Mouse (Mus musculus): ENCODE data around the gene Krtap1-4. TPM values are rescaled to one million over a fixed set of nuclear protein-coding genes. Genes with fewer than 3 reads are reported as not detected.
"Not testable (repeated sequence)": the region's sequence is repeated elsewhere in the genome, so short reads cannot be mapped to it uniquely, and the experiment has no call there.

Gene Krtap1-4
- polyA plus RNA-seq (2014; fragmentation: Nextera tagmentation; extraction: Ambion mirVana) = not detected in 2 replicates

- H3K4me2 ChIP-seq (ENCODE audit: low read length) = no peak within 1 kb of the TSS
- ATAC-seq (ENCODE audit: low FRiP score, low TSS enrichment) = no peak
- 79% methylated on average over 5 of the region's 5 CpGs for WGBS
- H3K9me3 ChIP-seq (ENCODE audit: control insufficient read depth, low read length) = no peaks in the 10 kb centered on the region
- no peaks in the 10 kb centered on the region for H3K36me3 ChIP-seq (ENCODE audit: control insufficient read depth, insufficient read depth, low read length)
- H3K4me3 ChIP-seq (replicated peaks; ENCODE audit: low read depth, low read length) = no peak within 1 kb of the TSS
- H3K27ac ChIP-seq (replicated peaks; ENCODE audit: low read depth, low read length) = no peak within 1 kb of the TSS
- H3K27me3 ChIP-seq (ENCODE audit: control insufficient read depth, insufficient read depth, low read length) = no peaks in the 10 kb centered on the region
- H3K9ac ChIP-seq (replicated peaks; ENCODE audit: low read length) = no peak within 1 kb of the TSS
- H3K4me1 ChIP-seq (ENCODE audit: control insufficient read depth, insufficient read depth, low read length) = no peaks in the 10 kb centered on the region
- DNase-seq = no peak
Observed at GRCm38 (mm10) chr11:99583245-99583704, at the start of gene Krtap1-4. Gene Krtap1-4, minus strand, starts transcription at chr11:99583654.

- H3K4me2 ChIP-seq (ENCODE audit: low read length) = no peak overlapping the region
- no peak overlapping the region for H3K4me3 ChIP-seq (replicated peaks; ENCODE audit: low read depth, low read length)
- no peak for ATAC-seq (ENCODE audit: low FRiP score, low TSS enrichment)
- no peak overlapping the region for H3K27ac ChIP-seq (replicated peaks; ENCODE audit: low read depth, low read length)
- WGBS = 84% methylated on average over 3 of the region's 3 CpGs
- H3K9me3 ChIP-seq (ENCODE audit: control insufficient read depth, low read length) = no peaks in the 10 kb centered on the region
- no peaks in the 10 kb centered on the region for H3K36me3 ChIP-seq (ENCODE audit: control insufficient read depth, insufficient read depth, low read length)
- no peaks in the 10 kb centered on the region for H3K4me1 ChIP-seq (ENCODE audit: control insufficient read depth, insufficient read depth, low read length)
- no peak for DNase-seq
- no peak overlapping the region for H3K9ac ChIP-seq (replicated peaks; ENCODE audit: low read length)
- no peaks in the 10 kb centered on the region for H3K27me3 ChIP-seq (ENCODE audit: control insufficient read depth, insufficient read depth, low read length)
Observed at GRCm38 (mm10) chr11:99630890-99631289, 47.4 kb upstream of the Krtap1-4 start.

GRCm38 (mm10) chr11:99628138-99628537, 44.7 kb upstream of the Krtap1-4 start, which contains the start of gene Krtap4-1:
Gene Krtap4-1, minus strand, starts transcription at chr11:99628238.
- WGBS = 85% methylated on average over 4 of the region's 4 CpGs

GRCm38 (mm10) chr11:99620335-99620734, 36.9 kb upstream of the Krtap1-4 start, which contains the start of gene Gm11562:
Gene Gm11562, minus strand, starts transcription at chr11:99620435.
- H3K27ac ChIP-seq (replicated peaks; ENCODE audit: low read depth, low read length) = no peak within 1 kb of the TSS
- no peaks in the 10 kb centered on the region for H3K9me3 ChIP-seq (ENCODE audit: control insufficient read depth, low read length)
- H3K4me2 ChIP-seq (ENCODE audit: low read length) = no peak within 1 kb of the TSS
- H3K9ac ChIP-seq (replicated peaks; ENCODE audit: low read length) = no peak within 1 kb of the TSS
- WGBS = 90% methylated on average over 2 of the region's 2 CpGs
- H3K4me1 ChIP-seq (ENCODE audit: control insufficient read depth, insufficient read depth, low read length) = no peaks in the 10 kb centered on the region
- no peaks in the 10 kb centered on the region for H3K36me3 ChIP-seq (ENCODE audit: control insufficient read depth, insufficient read depth, low read length)
- DNase-seq (no peak), ATAC-seq (ENCODE audit: low FRiP score, low TSS enrichment) (no peak)
- H3K4me3 ChIP-seq (replicated peaks; ENCODE audit: low read depth, low read length) = no peak within 1 kb of the TSS
- no peaks in the 10 kb centered on the region for H3K27me3 ChIP-seq (ENCODE audit: control insufficient read depth, insufficient read depth, low read length)

More at GRCm38 (mm10) chr11:99628138-99628537, 44.7 kb upstream of the Krtap1-4 start, which contains the start of gene Krtap4-1:
- no peak for ATAC-seq (ENCODE audit: low FRiP score, low TSS enrichment)
- Histone ChIP-seq H3K9me3 (ENCODE audit: control insufficient read depth, low read length) (no peaks in the 10 kb centered on the region), H3K36me3 (ENCODE audit: control insufficient read depth, insufficient read depth, low read length) (no peaks in the 10 kb centered on the region), H3K4me3 (replicated peaks; ENCODE audit: low read depth, low read length) (no peak within 1 kb of the TSS), H3K4me1 (ENCODE audit: control insufficient read depth, insufficient read depth, low read length) (no peaks in the 10 kb centered on the region), H3K4me2 (ENCODE audit: low read length) (no peak within 1 kb of the TSS), H3K27me3 (ENCODE audit: control insufficient read depth, insufficient read depth, low read length) (no peaks in the 10 kb centered on the region), H3K27ac (replicated peaks; ENCODE audit: low read depth, low read length) (no peak within 1 kb of the TSS), H3K9ac (replicated peaks; ENCODE audit: low read length) (no peak within 1 kb of the TSS)
- no peak for DNase-seq

- H3K27ac ChIP-seq (replicated peaks; ENCODE audit: low read depth, low read length) = no peak within 1 kb of the TSS
- DNase-seq (no peak), ATAC-seq (ENCODE audit: low FRiP score, low TSS enrichment) (no peak)
- H3K4me3 ChIP-seq (replicated peaks; ENCODE audit: low read depth, low read length) = no peak within 1 kb of the TSS
- H3K4me2 ChIP-seq (ENCODE audit: low read length) = no peak within 1 kb of the TSS
- no peaks in the 10 kb centered on the region for H3K9me3 ChIP-seq (ENCODE audit: control insufficient read depth, low read length)
- no peaks in the 10 kb centered on the region for H3K36me3 ChIP-seq (ENCODE audit: control insufficient read depth, insufficient read depth, low read length)
- H3K9ac ChIP-seq (replicated peaks; ENCODE audit: low read length) = no peak within 1 kb of the TSS
- no peaks in the 10 kb centered on the region for H3K4me1 ChIP-seq (ENCODE audit: control insufficient read depth, insufficient read depth, low read length)
- WGBS = 64% methylated on average over 3 of the region's 3 CpGs
- no peaks in the 10 kb centered on the region for H3K27me3 ChIP-seq (ENCODE audit: control insufficient read depth, insufficient read depth, low read length)
Observed at GRCm38 (mm10) chr11:99614796-99615363, 31.4 kb upstream of the Krtap1-4 start, which contains the start of gene Krtap2-4. Gene Krtap2-4, minus strand, starts transcription at chr11:99614846.

DNA sequence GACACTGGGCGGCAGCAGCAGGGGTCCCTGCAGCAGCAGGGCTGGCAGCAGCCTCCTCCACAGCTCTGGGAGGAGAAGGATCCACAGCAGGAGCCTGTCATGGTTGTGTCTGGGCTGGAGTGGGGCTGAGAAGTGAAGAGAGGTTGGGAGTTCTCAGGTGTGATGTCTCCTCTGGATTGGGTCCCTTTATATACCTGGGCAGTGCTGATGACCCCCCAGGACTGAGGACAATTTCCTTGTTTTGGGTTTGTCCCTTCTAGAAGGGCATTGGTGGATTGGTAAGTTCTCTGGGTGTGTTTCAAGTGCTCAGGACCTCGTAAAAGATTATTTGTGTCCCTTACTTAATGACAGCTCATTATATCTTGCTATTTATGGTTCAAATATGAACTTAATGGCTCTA, 26.6 kb upstream of the Krtap1-4 start, which contains the start of gene Gm11937:
Gene Gm11937, minus strand, starts transcription at position 101 of the 400 bp plus-strand sequence.
- H3K4me2 ChIP-seq (ENCODE audit: low read length); H3K9ac ChIP-seq (replicated peaks; ENCODE audit: low read length); H3K4me3 ChIP-seq (replicated peaks; ENCODE audit: low read depth, low read length); H3K9me3 ChIP-seq (ENCODE audit: control insufficient read depth, low read length); ATAC-seq (ENCODE audit: low FRiP score, low TSS enrichment); H3K36me3 ChIP-seq (ENCODE audit: control insufficient read depth, insufficient read depth, low read length); H3K27me3 ChIP-seq (ENCODE audit: control insufficient read depth, insufficient read depth, low read length); H3K4me1 ChIP-seq (ENCODE audit: control insufficient read depth, insufficient read depth, low read length); DNase-seq; H3K27ac ChIP-seq (replicated peaks; ENCODE audit: low read depth, low read length): not testable (repeated sequence)
- WGBS = 95% methylated on average over 1 of the region's 2 CpGs

GRCm38 (mm10) chr11:99609126-99609525, 25.7 kb upstream of the Krtap1-4 start:
- Histone ChIP-seq H3K9me3 (ENCODE audit: control insufficient read depth, low read length) (no peaks in the 10 kb centered on the region), H3K4me3 (replicated peaks; ENCODE audit: low read depth, low read length) (no peak overlapping the region), H3K9ac (replicated peaks; ENCODE audit: low read length) (no peak overlapping the region), H3K27ac (replicated peaks; ENCODE audit: low read depth, low read length) (no peak overlapping the region), H3K4me1 (ENCODE audit: control insufficient read depth, insufficient read depth, low read length) (no peaks in the 10 kb centered on the region), H3K27me3 (ENCODE audit: control insufficient read depth, insufficient read depth, low read length) (no peaks in the 10 kb centered on the region), H3K4me2 (ENCODE audit: low read length) (no peak overlapping the region), H3K36me3 (ENCODE audit: control insufficient read depth, insufficient read depth, low read length) (no peaks in the 10 kb centered on the region)
- ATAC-seq (ENCODE audit: low FRiP score, low TSS enrichment) = no peak
- DNase-seq = no peak
- 62% methylated on average over 1 of the region's 1 CpGs for WGBS

DNA sequence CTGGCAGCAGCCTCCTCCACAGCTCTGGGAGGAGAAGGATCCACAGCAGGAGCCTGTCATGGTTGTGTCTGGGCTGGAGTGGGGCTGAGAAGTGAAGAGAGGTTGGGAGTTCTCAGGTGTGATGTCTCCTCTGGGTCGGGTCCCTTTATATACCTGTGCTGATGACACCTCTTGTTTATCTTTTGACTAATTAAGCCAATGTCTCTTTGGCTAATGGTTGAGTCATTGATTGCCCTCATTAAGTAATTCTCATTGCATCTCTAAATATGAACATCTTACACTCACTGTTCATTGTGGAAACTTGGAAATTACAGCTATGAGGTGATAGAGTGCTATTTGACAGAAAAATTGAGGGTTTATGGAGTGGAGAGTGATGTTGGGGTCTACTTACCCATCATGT, 19.8 kb upstream of the Krtap1-4 start, which contains the start of gene Gm11938:
Gene Gm11938, minus strand, starts transcription at position 101 of the 400 bp plus-strand sequence.
- H3K9me3 ChIP-seq (ENCODE audit: control insufficient read depth, low read length); H3K27me3 ChIP-seq (ENCODE audit: control insufficient read depth, insufficient read depth, low read length); H3K36me3 ChIP-seq (ENCODE audit: control insufficient read depth, insufficient read depth, low read length); H3K4me2 ChIP-seq (ENCODE audit: low read length); H3K27ac ChIP-seq (replicated peaks; ENCODE audit: low read depth, low read length); DNase-seq; H3K4me3 ChIP-seq (replicated peaks; ENCODE audit: low read depth, low read length); H3K9ac ChIP-seq (replicated peaks; ENCODE audit: low read length); H3K4me1 ChIP-seq (ENCODE audit: control insufficient read depth, insufficient read depth, low read length); ATAC-seq (ENCODE audit: low FRiP score, low TSS enrichment): not testable (repeated sequence)
- 69% methylated on average over 1 of the region's 1 CpGs for WGBS

DNA sequence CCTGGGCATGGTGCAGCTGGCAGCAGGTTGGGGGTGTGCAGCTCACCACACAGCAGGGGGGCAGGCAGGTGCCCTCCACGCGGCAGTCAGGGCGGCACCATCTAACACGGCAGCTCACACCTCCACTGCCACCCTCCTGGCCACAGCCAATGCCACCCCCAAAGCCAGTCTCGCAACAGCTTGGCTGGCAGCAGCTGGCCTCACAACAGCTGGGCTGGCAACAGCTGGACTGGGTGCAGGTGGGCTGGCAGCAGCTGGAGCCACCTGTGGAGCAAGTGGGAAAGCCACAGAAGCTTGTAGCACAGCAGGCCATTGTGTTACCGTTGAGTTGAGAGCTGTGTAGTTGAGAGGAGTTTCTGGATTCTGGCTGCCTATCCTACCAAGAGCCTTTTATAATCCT, 14.3 kb upstream of the Krtap1-4 start, which contains the start of gene Krtap9-3:
Gene Krtap9-3, minus strand, starts transcription at position 364 of the 400 bp plus-strand sequence.
- H3K4me1 ChIP-seq (ENCODE audit: control insufficient read depth, insufficient read depth, low read length); ATAC-seq (ENCODE audit: low FRiP score, low TSS enrichment); H3K9ac ChIP-seq (replicated peaks; ENCODE audit: low read length); H3K27ac ChIP-seq (replicated peaks; ENCODE audit: low read depth, low read length); H3K36me3 ChIP-seq (ENCODE audit: control insufficient read depth, insufficient read depth, low read length); DNase-seq; H3K4me3 ChIP-seq (replicated peaks; ENCODE audit: low read depth, low read length); H3K4me2 ChIP-seq (ENCODE audit: low read length); H3K27me3 ChIP-seq (ENCODE audit: control insufficient read depth, insufficient read depth, low read length); H3K9me3 ChIP-seq (ENCODE audit: control insufficient read depth, low read length): not testable (repeated sequence)
- 87% methylated on average over 6 of the region's 6 CpGs for WGBS

All from midbrain, embryonic 14.5 days (tissue).